Mouse (Mus musculus) urinary bladder, adult 2 months (tissue): ENCODE results near the gene Wnk2. TPM values are rescaled to one million over a fixed set of nuclear protein-coding genes. Genes with fewer than 3 reads are reported as not detected.

Experiments used
- DNase-seq: peaks from one replicate; pipeline ENCODE4 v3.0.0; 2022; ENCODE audit warnings: low spot score
- polyA plus RNA-seq: library from polyadenylated mRNA; depleted of rRNA; stranded (reverse); fragments of >200 nt; gene quantifications from 2 replicates; pipeline ENCODE4 v1.2.3, GENCODE M21; 2012

Gene Wnk2
- polyA plus RNA-seq, 1 experiment: 14.9 TPM

GRCm38 (mm10) chr13:49143323-49143722 lies 4.5 kb downstream of the Wnk2 start:
- no peak for DNase-seq

- DNase-seq: no peak
Observed at GRCm38 (mm10) chr13:49142396-49142795, 5.4 kb downstream of the Wnk2 start.

DNA sequence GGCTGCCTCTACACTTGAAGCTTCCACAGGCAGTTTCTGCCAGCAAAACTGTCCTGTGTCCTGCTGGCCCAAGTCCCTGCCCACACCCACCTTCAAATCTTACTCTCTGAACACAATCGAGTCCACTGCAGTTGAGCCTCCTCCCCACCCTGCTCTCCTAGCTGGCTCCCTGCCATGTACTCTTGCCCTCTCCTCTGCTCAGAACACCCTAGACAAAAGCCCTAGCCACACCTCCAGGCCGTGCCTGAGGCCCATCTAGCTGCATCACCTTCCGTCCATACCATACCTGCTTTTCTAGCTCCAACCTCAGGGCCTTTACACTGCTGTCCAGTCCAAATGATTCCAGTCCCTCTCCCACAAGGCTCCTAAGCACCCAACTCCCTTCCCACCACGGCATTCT lies 7.2 kb downstream of the Wnk2 start:
- DNase-seq: no peak

DNA sequence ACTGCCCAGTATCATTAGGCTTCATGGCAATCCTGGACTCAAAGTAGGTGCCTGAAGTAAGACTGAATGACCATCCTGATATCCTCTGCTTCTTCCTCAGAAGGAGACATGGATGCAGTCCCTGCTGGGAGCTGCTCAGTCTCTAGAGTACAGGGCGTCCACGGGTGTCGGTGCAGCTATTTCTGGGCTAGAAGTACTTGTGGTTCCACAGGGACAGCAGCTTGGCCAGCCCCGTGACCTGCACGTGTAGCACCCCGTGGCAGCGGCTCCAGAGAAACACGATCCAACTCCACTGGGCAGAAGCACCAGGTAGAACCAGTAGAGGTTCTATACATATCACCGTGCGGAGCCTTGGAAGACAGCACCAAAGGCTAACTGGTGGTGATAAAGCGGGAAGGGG lies 13.3 kb downstream of the Wnk2 start:
- DNase-seq: no peak

- DNase-seq: no peak
Observed at GRCm38 (mm10) chr13:49133125-49133524, 14.7 kb downstream of the Wnk2 start.

GRCm38 (mm10) chr13:49131946-49132687 lies 15.7 kb downstream of the Wnk2 start:
- DNase-seq: no peak

- DNase-seq: no peak
Observed at GRCm38 (mm10) chr13:49131342-49131855, 16.4 kb downstream of the Wnk2 start.

GRCm38 (mm10) chr13:49129845-49130244 lies 18.0 kb downstream of the Wnk2 start:
- no peak for DNase-seq

DNA sequence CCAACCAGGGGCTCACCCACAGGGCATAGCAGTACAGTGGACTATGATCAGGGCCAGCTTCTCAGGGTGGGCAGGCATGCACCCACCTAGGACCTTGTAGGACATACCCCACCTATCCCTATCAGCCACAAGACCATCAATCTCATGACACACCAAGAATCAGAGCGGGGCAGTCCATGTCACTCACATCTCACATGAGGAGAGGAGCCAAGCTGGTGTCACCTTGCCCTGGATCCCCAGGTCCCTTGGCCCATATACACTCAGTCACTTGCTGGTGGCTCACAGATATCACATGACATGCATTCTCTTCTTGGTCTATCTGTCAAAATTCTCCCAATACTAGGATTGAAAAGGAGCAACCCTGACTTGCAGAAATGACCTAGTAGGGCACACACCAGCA lies 18.7 kb downstream of the Wnk2 start:
- no peak for DNase-seq

DNA sequence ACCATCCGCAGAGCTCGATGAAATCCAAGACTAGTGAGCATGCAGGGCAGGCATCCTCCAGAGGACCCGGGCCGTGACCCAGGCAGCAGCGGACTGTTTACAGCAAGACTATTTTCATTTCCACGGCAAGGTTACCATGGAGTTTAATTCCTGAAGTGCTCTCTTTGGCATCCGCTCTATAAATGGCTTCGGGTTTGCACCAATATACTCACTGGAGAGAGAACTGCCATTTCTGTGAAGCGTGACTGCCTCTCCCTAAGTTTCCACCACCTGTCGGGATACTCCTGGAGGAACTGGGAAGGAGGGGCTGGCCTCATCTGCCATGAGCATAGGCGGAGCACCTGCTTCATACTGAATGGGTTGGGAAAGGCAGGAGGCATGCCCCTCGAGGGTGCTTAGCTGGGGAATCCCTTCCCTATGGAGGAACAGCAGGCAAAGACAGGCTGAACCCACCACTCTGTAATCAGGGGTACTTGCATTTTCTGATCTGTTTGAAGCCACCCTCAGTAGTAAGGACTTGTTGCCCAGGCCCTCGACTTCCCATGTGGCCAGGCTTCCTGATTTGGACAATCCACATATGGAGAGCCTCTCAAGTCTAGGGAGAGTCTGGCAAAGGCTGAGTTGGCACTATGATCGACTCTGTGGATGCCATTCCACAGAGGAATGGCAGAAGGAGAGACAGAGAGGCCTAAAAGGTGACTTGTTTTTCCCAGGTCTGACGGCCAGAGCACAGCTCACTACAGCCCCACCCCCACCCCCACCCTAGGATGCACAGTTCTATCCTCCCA lies 19.8 kb downstream of the Wnk2 start:
- DNase-seq: no peak

DNA sequence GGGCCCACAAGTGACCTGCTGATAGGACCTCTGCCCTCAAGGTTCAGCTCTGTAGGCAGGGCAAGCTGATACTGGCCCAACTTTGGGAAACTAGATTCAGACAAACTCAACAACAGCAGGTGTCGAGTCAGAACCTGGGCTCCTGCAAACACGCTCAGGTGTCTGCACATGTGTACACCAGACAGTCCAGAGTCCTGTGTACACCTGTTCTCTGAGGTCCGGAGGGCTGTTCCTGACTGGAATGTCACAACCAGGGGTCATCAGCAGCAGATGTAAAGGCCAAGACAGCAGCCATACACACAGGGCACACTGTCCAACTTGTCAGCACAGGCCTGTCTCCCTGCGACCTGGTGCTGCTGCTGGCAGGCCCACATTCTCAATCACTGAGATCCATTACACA lies 25.7 kb downstream of the Wnk2 start:
- no peak for DNase-seq

GRCm38 (mm10) chr13:49117563-49117962 lies 30.3 kb downstream of the Wnk2 start:
- no peak for DNase-seq

DNA sequence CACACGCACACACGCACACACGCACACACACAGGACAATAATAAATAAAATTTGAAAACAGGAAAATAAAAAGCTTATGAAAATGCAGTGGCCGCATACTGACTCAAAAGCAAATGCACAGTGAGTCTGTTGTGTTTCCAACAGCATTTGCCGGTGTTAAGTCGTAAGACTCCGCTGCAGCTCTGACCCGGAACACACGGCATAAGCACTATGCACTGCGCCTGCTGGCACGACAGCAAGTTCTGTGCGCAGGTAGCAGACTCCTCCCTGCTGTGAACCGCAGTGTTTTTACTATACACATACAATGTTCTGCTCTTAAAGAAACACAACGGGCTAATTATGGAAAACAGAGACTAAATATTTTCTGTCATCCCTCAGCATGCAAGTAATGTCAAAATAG lies 32.9 kb downstream of the Wnk2 start:
- no peak for DNase-seq

DNA sequence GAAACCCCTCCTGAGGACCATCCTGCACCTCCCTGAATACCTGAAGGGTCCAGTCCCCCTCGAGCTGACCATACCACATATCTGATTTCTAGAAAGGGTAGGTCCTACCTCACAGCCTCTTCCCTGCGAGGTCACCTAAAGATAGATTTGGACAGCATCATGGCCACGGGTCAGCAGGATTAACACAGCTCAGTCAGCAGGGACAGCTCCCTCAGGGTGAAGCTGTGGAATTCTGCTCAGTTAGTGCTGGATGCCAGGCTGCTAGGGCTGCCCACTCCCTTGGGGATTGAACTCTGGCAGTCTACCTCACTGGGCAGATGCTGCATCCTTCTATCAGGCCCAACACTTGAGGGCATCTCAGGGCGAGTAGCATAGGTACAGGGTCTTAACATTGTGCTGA lies 33.7 kb downstream of the Wnk2 start:
- no peak for DNase-seq

DNA sequence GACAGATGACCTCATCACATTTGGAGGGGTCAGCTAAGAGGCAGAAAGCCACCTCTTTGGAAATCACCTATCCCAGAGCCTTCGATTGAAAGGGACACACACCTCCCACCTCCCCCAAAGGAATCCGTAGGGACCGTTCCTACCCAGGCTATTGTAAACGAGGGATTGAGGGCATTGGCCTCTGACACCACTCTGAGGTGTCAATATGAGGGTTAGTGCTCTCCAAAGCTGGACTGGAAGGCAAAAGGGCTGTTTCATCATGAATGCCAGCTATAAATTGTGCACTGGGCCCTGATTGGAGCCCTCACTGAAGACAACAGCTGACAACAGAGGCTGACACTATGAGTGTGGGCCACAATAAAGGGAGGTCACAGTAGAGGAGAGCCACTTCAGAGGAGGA lies 34.5 kb downstream of the Wnk2 start:
- DNase-seq: no peak

GRCm38 (mm10) chr13:49112652-49113051 lies 35.2 kb downstream of the Wnk2 start:
- no peak for DNase-seq

DNA sequence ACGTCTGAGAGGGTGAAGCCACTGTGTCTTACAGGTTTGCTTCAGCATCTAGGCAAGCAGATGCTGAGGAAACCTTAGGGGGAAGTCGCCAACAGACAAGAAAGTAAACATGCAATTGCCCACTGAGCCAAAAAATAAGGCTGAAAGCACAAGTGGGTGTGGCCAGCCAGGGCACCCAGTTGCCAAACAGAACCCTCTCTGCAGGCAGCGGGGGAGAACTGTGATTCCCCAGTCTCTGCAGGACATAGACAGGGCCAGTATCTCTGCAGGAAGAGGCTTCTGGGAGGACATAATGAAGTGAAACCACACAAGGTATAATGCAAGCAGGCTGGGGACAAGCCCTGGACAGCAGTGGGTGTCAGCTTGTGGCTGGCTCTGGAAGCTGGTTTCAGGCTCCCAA lies 38.1 kb downstream of the Wnk2 start:
- DNase-seq: no peak

DNA sequence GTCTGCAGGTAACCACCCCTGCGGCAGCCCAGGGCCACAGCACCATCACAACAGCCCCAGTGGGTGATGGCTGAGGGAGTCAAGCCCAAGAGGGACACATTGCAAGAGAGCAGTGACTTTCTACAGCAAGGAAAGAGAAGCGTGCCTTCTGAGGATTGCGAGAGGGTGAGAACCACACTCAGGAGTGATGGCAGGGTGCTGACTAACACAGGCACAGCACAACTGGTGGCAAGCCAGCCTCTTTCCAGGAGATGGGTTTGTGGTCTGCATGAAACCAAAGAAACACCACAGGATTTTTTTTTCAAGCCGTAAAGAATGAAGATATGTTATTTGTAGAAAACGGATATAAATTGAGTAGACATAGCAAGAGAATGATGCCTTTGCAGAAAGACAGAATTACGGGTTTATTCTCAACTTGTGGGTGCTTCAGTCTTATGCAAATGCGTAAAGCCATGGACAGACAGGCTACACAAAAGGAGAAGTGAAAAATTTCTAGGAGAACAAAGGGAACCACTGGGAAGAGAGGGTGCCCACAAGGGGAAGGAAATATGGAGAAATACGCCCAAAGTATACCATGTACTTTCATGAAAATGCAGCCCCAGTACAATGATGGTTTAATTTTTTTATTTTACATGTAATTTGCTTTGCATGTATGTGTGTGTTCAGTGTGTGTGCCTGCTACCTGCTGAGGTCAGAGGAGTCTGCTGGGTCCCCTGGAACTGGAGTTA lies 39.5 kb downstream of the Wnk2 start:
- no peak for DNase-seq

- no peak for DNase-seq
Observed at GRCm38 (mm10) chr13:49103913-49104312, 43.9 kb downstream of the Wnk2 start.

GRCm38 (mm10) chr13:49103235-49103634 lies 44.6 kb downstream of the Wnk2 start:
- DNase-seq: no peak

DNA sequence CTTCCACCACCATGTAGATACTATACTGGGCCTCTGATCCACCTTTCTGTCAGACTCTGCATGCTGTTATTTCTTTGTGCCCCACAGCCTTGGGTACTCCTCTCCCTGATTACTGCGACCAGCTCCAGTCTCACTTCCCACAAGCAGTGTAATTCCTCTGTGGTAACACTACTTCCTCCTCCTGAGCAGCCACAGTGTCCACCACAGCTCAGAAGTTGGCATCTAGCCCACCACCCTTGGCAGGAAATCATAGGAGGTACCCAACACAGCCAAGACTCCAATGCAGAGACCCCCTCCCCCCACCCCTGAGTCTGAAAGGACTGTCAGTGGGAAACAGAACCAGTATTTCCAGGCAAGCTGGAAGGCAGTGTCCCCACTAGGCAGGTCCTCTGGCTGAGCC lies 47.4 kb downstream of the Wnk2 start:
- no peak for DNase-seq

GRCm38 (mm10) chr13:49096826-49097225 lies 51.0 kb downstream of the Wnk2 start:
- DNase-seq: no peak
